Mouse (Mus musculus) olfactory bulb, adult 2 months (tissue): ENCODE measurements around the gene Gipc2. TPM values are rescaled to one million over a fixed set of nuclear protein-coding genes. Genes with fewer than 3 reads are reported as not detected.
A peak's percentile ranks its signal among the peaks of the same experiment; 100 is the strongest.

Experiments used
- H3K27ac ChIP-seq: fragments of 200-500 bp; 2 replicates; pipeline ENCODE4 v1.5.1; 2012; ENCODE audit warnings: low read depth, low read length; ENCODE audit not compliant: insufficient read depth
- H3K4me1 ChIP-seq: fragments of 200-500 bp; 2 replicates; pipeline ENCODE4 v1.6.1; 2012; ENCODE audit warnings: low read length; ENCODE audit not compliant: control insufficient read depth, insufficient read depth
- H3K4me3 ChIP-seq: fragments of 200-500 bp; 2 replicates; pipeline ENCODE4 v1.5.1; 2012; ENCODE audit warnings: mild to moderate bottlenecking, low read depth, low read length, moderate library complexity; ENCODE audit not compliant: insufficient read depth
- CTCF ChIP-seq: fragments of 200-500 bp; IDR thresholded peaks from 2 replicates; pipeline ENCODE4 v1.5.1; 2012; ENCODE audit warnings: low read depth, mild to moderate bottlenecking, low read length, moderate library complexity; ENCODE audit not compliant: insufficient read depth
- POLR2A ChIP-seq: fragments of 200-500 bp; IDR thresholded peaks from 2 replicates; pipeline ENCODE4 v1.6.1; 2012; ENCODE audit warnings: mild to moderate bottlenecking, low read depth, low read length, moderate library complexity; ENCODE audit not compliant: insufficient read depth
- WGBS: fragments of 180-500 bp; shearing (Covaris S2); methylation state at CpG from one replicate; pipeline ENCODE4 v1.1.7; 2018; 5-methylcytosine and 5-hydroxymethylcytosine counted together
- polyA plus RNA-seq: library from polyadenylated mRNA; stranded (reverse); fragments of >200 nt; gene quantifications from 2 replicates; pipeline ENCODE4 v1.2.4, GENCODE M21; 2012; ENCODE audit warnings: low replicate concordance; ENCODE audit not compliant: missing spikeins, insufficient read depth, insufficient read length

Gipc2 gene
- polyA plus RNA-seq, 1 experiment = not detected

GRCm38 (mm10) chr3:152172322-152172935, 6.4 kb upstream of the Gipc2 start:
- Histone ChIP-seq H3K27ac (no peak overlapping the region), H3K4me1 (no peaks in the 10 kb centered on the region), H3K4me3 (no peak overlapping the region)
- TF ChIP-seq POLR2A = no peak
- no peak for TF ChIP-seq CTCF
- 94% methylated on average over 7 of the region's 7 CpGs for WGBS

- TF ChIP-seq POLR2A (no peak), CTCF (no peak)
- Histone ChIP-seq H3K4me1 (peaks cover 5% of the 10 kb centered on the region), H3K4me3 (no peak overlapping the region), H3K27ac (no peak overlapping the region)
- 83% methylated on average over 7 of the region's 7 CpGs for WGBS
Measured at GRCm38 (mm10) chr3:152171862-152172261, 5.8 kb upstream of the Gipc2 start.

GRCm38 (mm10) chr3:152171236-152171635, 5.2 kb upstream of the Gipc2 start:
- H3K27ac ChIP-seq = no peak overlapping the region
- WGBS = 90% methylated on average over 2 of the region's 2 CpGs
- peaks cover 7% of the 10 kb centered on the region for H3K4me1 ChIP-seq
- no peak overlapping the region for H3K4me3 ChIP-seq
- no peak for TF ChIP-seq CTCF
- no peak for TF ChIP-seq POLR2A

- H3K4me3 ChIP-seq = no peak overlapping the region
- no peak overlapping the region for H3K27ac ChIP-seq
- peaks cover 14% of the 10 kb centered on the region for H3K4me1 ChIP-seq
- 21% methylated on average over 1 of the region's 1 CpGs for WGBS
- TF ChIP-seq POLR2A = no peak
- no peak for TF ChIP-seq CTCF
Measured at GRCm38 (mm10) chr3:152170407-152170806, 4.4 kb upstream of the Gipc2 start.

GRCm38 (mm10) chr3:152168007-152168406, 2.0 kb upstream of the Gipc2 start:
- peaks cover 17% of the 10 kb centered on the region for H3K4me1 ChIP-seq
- TF ChIP-seq CTCF (no peak), POLR2A (no peak)
- 96% methylated on average over 10 of the region's 10 CpGs for WGBS
- no peak overlapping the region for H3K27ac ChIP-seq
- no peak overlapping the region for H3K4me3 ChIP-seq

DNA sequence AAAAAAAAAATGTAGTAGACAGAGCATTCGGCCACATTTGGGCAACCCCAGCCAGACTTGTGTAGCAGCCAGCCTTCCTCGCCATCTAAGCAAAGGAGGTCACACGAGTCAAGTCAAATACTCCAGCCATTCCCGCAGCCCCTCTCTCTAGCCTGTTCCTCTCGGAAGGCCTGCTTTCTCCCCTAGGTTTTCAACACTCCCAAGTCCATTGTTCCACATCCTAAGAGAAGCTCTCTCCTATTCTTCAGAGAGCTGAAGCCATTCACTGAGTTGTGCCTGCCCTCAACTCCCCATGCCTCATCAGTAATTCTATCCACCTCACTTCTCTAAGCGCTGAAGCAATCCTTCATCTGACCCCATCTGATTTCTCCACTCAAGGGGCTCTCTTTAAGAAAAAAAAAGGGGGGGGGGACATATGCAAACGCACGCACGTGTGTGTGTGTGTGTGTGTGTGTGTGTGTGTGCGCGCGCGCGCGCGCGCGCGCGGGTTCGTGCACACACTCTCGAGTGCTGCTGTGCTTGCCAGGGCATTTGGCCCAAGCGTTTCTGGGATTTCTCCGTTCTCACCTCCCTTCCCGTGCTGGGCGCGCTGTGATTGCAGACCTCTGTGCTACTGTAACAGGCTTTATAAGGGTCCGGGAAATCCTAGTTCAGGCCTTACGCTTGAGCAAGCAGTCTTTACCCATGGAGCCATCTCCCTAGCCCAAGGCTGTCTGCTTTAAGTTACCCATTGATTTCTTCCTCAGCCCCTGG, 845 bp upstream of the Gipc2 start:
- peak overlapping the region; percentile 17 for H3K4me3 ChIP-seq
- WGBS = 19% methylated on average over 29 of the region's 29 CpGs
- H3K27ac ChIP-seq = no peak overlapping the region
- TF ChIP-seq POLR2A (no peak), CTCF (no peak)
- H3K4me1 ChIP-seq = peaks cover 17% of the 10 kb centered on the region

DNA sequence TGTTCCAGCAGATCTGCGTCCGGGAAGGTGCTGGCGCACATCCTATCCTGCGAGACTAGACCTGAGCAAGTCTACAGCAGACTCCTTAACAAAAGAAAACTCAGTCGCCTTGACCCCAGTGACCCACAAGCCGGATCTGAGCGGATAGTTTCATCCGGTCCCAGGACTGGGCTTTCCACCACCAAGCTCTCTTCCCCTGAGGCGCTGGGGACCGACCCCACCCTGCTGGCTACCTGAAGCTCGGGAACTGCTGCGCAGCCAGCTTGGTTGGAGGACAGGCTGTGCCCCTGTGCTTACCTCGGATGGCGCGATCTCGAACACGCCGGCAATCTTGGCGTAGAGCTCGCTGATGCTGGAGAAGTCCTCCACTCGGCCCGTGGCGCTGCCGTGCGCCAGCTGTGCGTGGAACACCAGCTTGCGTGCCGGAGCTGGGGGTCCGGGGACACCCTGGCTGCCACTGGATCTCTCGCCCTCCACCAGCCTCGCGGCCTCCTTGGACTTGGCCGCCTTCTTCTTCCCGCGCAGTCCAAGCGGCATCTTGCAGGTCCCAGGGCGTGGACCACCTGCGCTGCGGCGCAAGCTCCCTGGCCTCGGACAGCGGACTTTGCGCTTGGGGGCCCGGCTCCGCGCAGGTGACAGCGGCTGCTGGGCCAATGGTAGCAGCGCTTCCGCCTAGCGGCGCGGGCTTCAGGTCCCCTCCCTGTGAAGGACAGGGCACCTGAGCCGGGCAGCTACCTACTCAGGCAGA, 505 bp downstream of the Gipc2 start:
- peaks cover 17% of the 10 kb centered on the region for H3K4me1 ChIP-seq
- TF ChIP-seq CTCF = no peak
- no peak for TF ChIP-seq POLR2A
- H3K27ac ChIP-seq = no peak overlapping the region
- WGBS = 4% methylated on average over 53 of the region's 53 CpGs
- H3K4me3 ChIP-seq = peak overlapping the region; percentile 43

GRCm38 (mm10) chr3:152165014-152165350, 1.0 kb downstream of the Gipc2 start:
- peaks cover 17% of the 10 kb centered on the region for H3K4me1 ChIP-seq
- TF ChIP-seq POLR2A = no peak
- TF ChIP-seq CTCF = no peak
- H3K4me3 ChIP-seq = no peak overlapping the region
- H3K27ac ChIP-seq = no peak overlapping the region
- WGBS = 42% methylated on average over 9 of the region's 9 CpGs

GRCm38 (mm10) chr3:152163320-152163719, 2.7 kb downstream of the Gipc2 start:
- no peak for TF ChIP-seq POLR2A
- no peak for TF ChIP-seq CTCF
- WGBS = 93% methylated on average over 8 of the region's 8 CpGs
- Histone ChIP-seq H3K4me1 (peaks cover 17% of the 10 kb centered on the region), H3K27ac (no peak overlapping the region), H3K4me3 (no peak overlapping the region)
